Mouse (Mus musculus): ENCODE results near the gene Tmem160.

DNA sequence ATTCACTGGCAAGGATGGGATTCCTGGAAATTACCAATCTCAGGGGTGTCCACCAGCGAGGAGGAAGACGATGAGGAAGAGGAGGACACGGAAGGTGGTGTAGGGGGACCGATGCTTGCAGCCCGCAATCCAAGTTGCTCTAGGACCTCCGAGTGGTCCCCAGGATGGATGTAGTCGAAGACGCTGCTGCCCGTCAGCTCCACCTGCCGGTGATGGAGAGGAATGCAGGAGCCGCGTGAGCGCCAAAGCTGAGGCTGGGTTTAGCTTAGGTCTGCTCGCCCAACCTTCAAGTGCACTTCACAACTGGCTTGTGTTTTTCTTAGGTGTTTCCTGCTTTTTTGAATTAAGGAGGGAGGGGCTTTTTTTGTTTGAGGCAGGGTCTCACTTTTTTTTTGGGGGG lies 10.6 kb downstream of the Tmem160 start:
- peak; percentile 97 for TF ChIP-seq CTCF (IDR thresholded peaks at IDR 0.05; ENCODE audit: low read depth)
- no peak for TF ChIP-seq EP300 (IDR thresholded peaks at IDR 0.05; ENCODE audit: low read depth)

Data from liver, postnatal 0 days (tissue).